Mouse (Mus musculus) kidney, adult 2 months (tissue): ENCODE measurements around the gene Rpp40. TPM values are rescaled to one million over a fixed set of nuclear protein-coding genes. Genes with fewer than 3 reads are reported as not detected.

Source experiments
- DNase-seq: peaks from one replicate; pipeline ENCODE4 v3.0.0; 2021
- H3K27ac ChIP-seq: fragments of 200-500 bp; 2 replicates; pipeline ENCODE4 v1.5.1; 2012; ENCODE audit warnings: low read depth, low read length, control low read depth, inconsistent platforms; ENCODE audit not compliant: insufficient read depth
- H3K27me3 ChIP-seq: fragments of 200-500 bp; replicated peaks from 2 replicates; pipeline ENCODE4 v1.6.1; 2012; ENCODE audit warnings: mild to moderate bottlenecking, moderate library complexity, low read length, inconsistent platforms; ENCODE audit not compliant: control insufficient read depth, insufficient read depth
- H3K36me3 ChIP-seq: fragments of 200-500 bp; 2 replicates; pipeline ENCODE4 v1.6.1; 2012; ENCODE audit warnings: mild to moderate bottlenecking, moderate library complexity, low read length, inconsistent platforms; ENCODE audit not compliant: control insufficient read depth, insufficient read depth
- H3K4me1 ChIP-seq: fragments of 200-500 bp; 2 replicates; pipeline ENCODE4 v1.6.1; 2011; ENCODE audit warnings: low read length; ENCODE audit not compliant: control insufficient read depth, insufficient read depth
- H3K4me3 ChIP-seq: fragments of 200-500 bp; 2 replicates; pipeline ENCODE4 v1.5.1; 2011; ENCODE audit warnings: mild to moderate bottlenecking, low read depth, low read length, control low read depth; ENCODE audit not compliant: insufficient read depth
- CTCF ChIP-seq: fragments of 200-500 bp; conservative IDR thresholded peaks from 2 replicates; pipeline ENCODE4 v1.5.1; 2011; ENCODE audit warnings: low read depth, mild to moderate bottlenecking, control low read depth, low read length, moderate library complexity, mixed read lengths; ENCODE audit not compliant: insufficient read depth, insufficient read length
- POLR2A ChIP-seq: fragments of 200-500 bp; IDR thresholded peaks from one replicate; pipeline ENCODE4 v1.6.1; 2011; ENCODE audit warnings: low read depth, low read length, control low read depth
- WGBS: fragments of 180-500 bp; shearing (Covaris S2); methylation state at CpG from one replicate; pipeline ENCODE4 v1.1.7; 2018; 5-methylcytosine and 5-hydroxymethylcytosine counted together
- polyA plus RNA-seq: library from polyadenylated mRNA; depleted of rRNA; stranded (reverse); fragments of >200 nt; gene quantifications from 2 replicates; pipeline ENCODE4 v1.2.3, GENCODE M21; 2012

The Rpp40 gene
- polyA plus RNA-seq, 1 experiment: 6.6 TPM

DNA sequence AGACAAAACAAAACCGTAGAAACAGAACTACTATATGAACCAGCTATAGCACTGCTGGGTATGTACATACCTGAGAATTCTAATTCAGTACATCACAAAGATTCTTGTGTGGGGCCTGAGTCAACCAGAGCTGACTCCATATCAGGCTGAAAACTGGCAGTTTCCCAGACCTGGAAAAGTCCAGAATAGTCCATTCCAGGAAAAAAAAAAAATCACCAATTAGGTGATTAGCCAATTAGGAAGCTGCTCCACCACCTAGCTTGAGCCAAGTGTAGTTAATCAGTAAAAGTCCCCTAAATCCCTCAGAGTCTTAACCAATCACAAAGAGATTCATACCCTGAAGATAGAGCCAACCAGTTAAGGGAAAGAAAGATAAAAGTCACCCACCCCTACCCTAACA lies 5.3 kb upstream of the Rpp40 start:
- no peaks in the 10 kb centered on the region for H3K27me3 ChIP-seq
- H3K4me1 ChIP-seq: no peaks in the 10 kb centered on the region
- no peak overlapping the region for H3K4me3 ChIP-seq
- H3K36me3 ChIP-seq: no peaks in the 10 kb centered on the region
- DNase-seq: peak; percentile 52
- WGBS: 78% methylated on average over 1 of the region's 1 CpGs
- TF ChIP-seq POLR2A (no peak), CTCF (no peak)
- H3K27ac ChIP-seq: no peak overlapping the region

- Histone ChIP-seq H3K4me3 (peak overlapping the region; percentile 66), H3K36me3 (no peaks in the 10 kb centered on the region), H3K27ac (no peak overlapping the region), H3K27me3 (no peaks in the 10 kb centered on the region), H3K4me1 (no peaks in the 10 kb centered on the region)
- no peak for DNase-seq
- WGBS: under 1% methylated on average over 13 of the region's 13 CpGs
- TF ChIP-seq POLR2A: no peak
- no peak for TF ChIP-seq CTCF
Measured at GRCm38 (mm10) chr13:35905378-35905777, 781 bp downstream of the Rpp40 start.

GRCm38 (mm10) chr13:35892866-35893265 lies 13.3 kb downstream of the Rpp40 start:
- 67% methylated on average over 3 of the region's 3 CpGs for WGBS
- Histone ChIP-seq H3K4me1 (no peaks in the 10 kb centered on the region), H3K4me3 (no peak overlapping the region), H3K27me3 (no peaks in the 10 kb centered on the region), H3K36me3 (no peaks in the 10 kb centered on the region), H3K27ac (no peak overlapping the region)
- TF ChIP-seq CTCF (no peak), POLR2A (no peak)
- DNase-seq: no peak

GRCm38 (mm10) chr13:35886121-35886725 lies 19.9 kb downstream of the Rpp40 start:
- Histone ChIP-seq H3K4me3 (no peak overlapping the region), H3K36me3 (no peaks in the 10 kb centered on the region), H3K4me1 (no peaks in the 10 kb centered on the region), H3K27ac (no peak overlapping the region), H3K27me3 (no peaks in the 10 kb centered on the region)
- peak; percentile 54 for DNase-seq
- TF ChIP-seq POLR2A (no peak), CTCF (peak; percentile 77)
- 23% methylated on average over 15 of the region's 15 CpGs for WGBS

DNA sequence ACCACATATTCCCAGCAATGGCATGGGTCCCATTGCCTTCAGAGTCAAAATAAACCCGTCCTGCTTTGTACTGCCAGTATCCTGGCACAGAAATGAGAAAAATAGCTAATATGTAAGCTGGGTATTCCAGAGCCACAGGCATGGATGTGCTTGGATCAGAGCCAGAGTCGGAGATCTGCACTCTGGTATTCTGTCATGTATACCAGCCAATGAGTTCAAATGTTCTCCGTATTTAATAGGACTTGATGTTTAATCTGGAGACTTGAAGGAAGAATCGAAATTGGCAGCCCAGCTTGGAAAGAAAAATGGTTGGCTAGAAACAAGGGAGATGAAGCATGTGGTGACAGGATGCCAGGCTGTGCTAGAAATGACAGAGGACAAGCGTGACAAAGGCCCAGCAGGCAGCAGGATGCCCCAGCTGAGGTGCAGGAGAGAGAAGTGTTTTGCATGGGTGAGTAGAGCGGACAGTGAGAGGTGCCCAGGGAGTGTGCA lies 25.6 kb downstream of the Rpp40 start:
- Histone ChIP-seq H3K27ac (no peak overlapping the region), H3K36me3 (no peaks in the 10 kb centered on the region), H3K4me3 (no peak overlapping the region), H3K4me1 (no peaks in the 10 kb centered on the region), H3K27me3 (no peaks in the 10 kb centered on the region)
- DNase-seq: peak; percentile 88
- WGBS: 50% methylated on average over 6 of the region's 6 CpGs
- TF ChIP-seq CTCF (no peak), POLR2A (no peak)

DNA sequence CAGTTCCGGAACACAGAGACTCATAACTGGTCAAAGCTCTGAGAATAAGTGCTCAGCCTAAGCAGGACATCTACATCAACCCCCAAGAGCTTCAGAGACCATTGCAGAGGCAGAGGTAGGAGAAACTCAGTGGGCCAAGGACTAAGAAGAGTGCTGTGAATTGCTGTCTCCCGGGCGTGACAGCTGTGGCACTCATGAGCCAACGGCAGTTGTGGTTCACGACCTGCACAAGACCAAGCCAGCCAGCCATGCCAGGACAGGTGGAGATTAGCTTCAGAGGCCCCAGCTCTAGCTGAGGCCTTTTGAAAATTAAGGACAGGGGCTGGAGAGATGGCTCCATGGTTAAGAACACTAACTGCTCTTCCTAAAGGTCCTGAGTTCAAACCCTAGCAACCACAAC lies 26.6 kb downstream of the Rpp40 start:
- no peaks in the 10 kb centered on the region for H3K36me3 ChIP-seq
- no peak overlapping the region for H3K4me3 ChIP-seq
- H3K27me3 ChIP-seq: no peaks in the 10 kb centered on the region
- H3K4me1 ChIP-seq: no peaks in the 10 kb centered on the region
- no peak overlapping the region for H3K27ac ChIP-seq
- no peak for TF ChIP-seq CTCF
- TF ChIP-seq POLR2A: no peak
- DNase-seq: no peak
- 71% methylated on average over 5 of the region's 5 CpGs for WGBS

DNA sequence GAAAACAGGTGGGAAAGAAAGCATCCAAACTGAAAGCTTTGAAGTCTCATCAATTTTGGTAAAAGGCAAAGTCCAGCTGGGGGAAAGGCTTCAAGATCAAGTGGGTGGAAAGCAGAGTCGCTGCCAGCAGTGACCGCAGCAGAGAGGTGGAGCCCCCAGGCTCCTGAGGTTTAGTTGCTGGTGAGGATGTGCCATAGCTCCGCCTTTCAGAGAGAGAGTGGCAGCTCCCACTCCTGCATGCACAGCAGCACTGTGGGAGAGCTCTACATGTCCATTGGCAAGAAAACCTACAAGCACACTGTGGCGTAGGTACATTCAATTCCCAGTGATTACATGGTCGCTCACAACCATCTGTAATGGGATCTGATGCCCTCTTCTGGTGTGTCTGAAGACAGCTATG lies 27.1 kb downstream of the Rpp40 start:
- H3K27ac ChIP-seq: no peak overlapping the region
- 51% methylated on average over 5 of the region's 5 CpGs for WGBS
- no peaks in the 10 kb centered on the region for H3K4me1 ChIP-seq
- TF ChIP-seq POLR2A (no peak), CTCF (no peak)
- no peaks in the 10 kb centered on the region for H3K36me3 ChIP-seq
- no peaks in the 10 kb centered on the region for H3K27me3 ChIP-seq
- no peak for DNase-seq
- H3K4me3 ChIP-seq: no peak overlapping the region

GRCm38 (mm10) chr13:35878282-35878681 lies 27.9 kb downstream of the Rpp40 start:
- no peaks in the 10 kb centered on the region for H3K36me3 ChIP-seq

More at GRCm38 (mm10) chr13:35878282-35878681, 27.9 kb downstream of the Rpp40 start:
- no peak for DNase-seq
- no peak overlapping the region for H3K27ac ChIP-seq
- no peaks in the 10 kb centered on the region for H3K4me1 ChIP-seq
- TF ChIP-seq CTCF (no peak), POLR2A (no peak)
- H3K27me3 ChIP-seq: no peaks in the 10 kb centered on the region
- WGBS: 45% methylated on average over 1 of the region's 1 CpGs
- H3K4me3 ChIP-seq: no peak overlapping the region
